Mouse (Mus musculus) midbrain, embryonic 16.5 days (tissue): ENCODE results near the gene Zscan22. TPM values are rescaled to one million over a fixed set of nuclear protein-coding genes. Genes with fewer than 3 reads are reported as not detected.
A peak's percentile ranks its signal among the peaks of the same experiment; 100 is the strongest.
"Not testable (repeated sequence)": the region's sequence is repeated elsewhere in the genome, so short reads cannot be mapped to it uniquely, and the experiment has no call there.

Experiments used
- ATAC-seq: fragments of 200-750 bp; cut with Nextera tagmentation; 2 replicates; pipeline ENCODE4 v1.8.0; 2017; ENCODE audit warnings: moderate TSS enrichment
- H3K27ac ChIP-seq: fragments of 300-500 bp; sonication (generic); 2 replicates; pipeline ENCODE4 v1.5.1; 2014; ENCODE audit warnings: mild to moderate bottlenecking, low read length, mixed read lengths
- H3K27me3 ChIP-seq: fragments of 300-500 bp; sonication (generic); 2 replicates; pipeline ENCODE4 v1.6.1; 2014; ENCODE audit warnings: low read depth, low read length, mixed read lengths; ENCODE audit not compliant: control insufficient read depth, insufficient read depth
- H3K36me3 ChIP-seq: fragments of 300-500 bp; sonication (generic); 2 replicates; pipeline ENCODE4 v1.6.1; 2014; ENCODE audit warnings: mild to moderate bottlenecking, low read length, moderate library complexity, mixed read lengths; ENCODE audit not compliant: control insufficient read depth, insufficient read depth
- H3K4me1 ChIP-seq: fragments of 300-500 bp; sonication (generic); 2 replicates; pipeline ENCODE4 v1.6.1; 2014; ENCODE audit warnings: mild to moderate bottlenecking, low read length, mixed read lengths; ENCODE audit not compliant: control insufficient read depth, insufficient read depth
- H3K4me2 ChIP-seq: fragments of 300-500 bp; sonication (generic); 2 replicates; pipeline ENCODE4 v1.6.1; 2014; ENCODE audit warnings: mild to moderate bottlenecking, low read length, mixed read lengths
- H3K4me3 ChIP-seq: fragments of 300-500 bp; sonication (generic); 2 replicates; pipeline ENCODE4 v1.5.1; 2014; ENCODE audit warnings: low read depth, mild to moderate bottlenecking, low read length, moderate library complexity, mixed read lengths
- H3K9ac ChIP-seq: fragments of 300-500 bp; sonication (generic); 2 replicates; pipeline ENCODE4 v1.6.1; 2014; ENCODE audit warnings: low read depth, low read length, mixed read lengths
- H3K9me3 ChIP-seq: fragments of 300-500 bp; sonication (generic); replicated peaks from 2 replicates; pipeline ENCODE4 v1.6.1; 2014; ENCODE audit warnings: mild to moderate bottlenecking, low read length, mixed read lengths; ENCODE audit not compliant: control insufficient read depth, poor library complexity, severe bottlenecking
- WGBS: fragments of 180-500 bp; shearing (Covaris S2); extraction: QIAGEN DNeasy Blood & Tissue Kit; methylation state at CpG from one replicate; pipeline ENCODE4 v1.1.7; 2014; 5-methylcytosine and 5-hydroxymethylcytosine counted together
- polyA plus RNA-seq: library from polyadenylated mRNA; unstranded; fragments of >200 nt; fragmentation: Nextera tagmentation; extraction: Ambion mirVana; gene quantifications from 2 replicates; pipeline ENCODE4 v1.2.1, GENCODE M21; 2015

Gene Zscan22
- 11.1 and 11.5 TPM in 2 replicates for polyA plus RNA-seq

DNA sequence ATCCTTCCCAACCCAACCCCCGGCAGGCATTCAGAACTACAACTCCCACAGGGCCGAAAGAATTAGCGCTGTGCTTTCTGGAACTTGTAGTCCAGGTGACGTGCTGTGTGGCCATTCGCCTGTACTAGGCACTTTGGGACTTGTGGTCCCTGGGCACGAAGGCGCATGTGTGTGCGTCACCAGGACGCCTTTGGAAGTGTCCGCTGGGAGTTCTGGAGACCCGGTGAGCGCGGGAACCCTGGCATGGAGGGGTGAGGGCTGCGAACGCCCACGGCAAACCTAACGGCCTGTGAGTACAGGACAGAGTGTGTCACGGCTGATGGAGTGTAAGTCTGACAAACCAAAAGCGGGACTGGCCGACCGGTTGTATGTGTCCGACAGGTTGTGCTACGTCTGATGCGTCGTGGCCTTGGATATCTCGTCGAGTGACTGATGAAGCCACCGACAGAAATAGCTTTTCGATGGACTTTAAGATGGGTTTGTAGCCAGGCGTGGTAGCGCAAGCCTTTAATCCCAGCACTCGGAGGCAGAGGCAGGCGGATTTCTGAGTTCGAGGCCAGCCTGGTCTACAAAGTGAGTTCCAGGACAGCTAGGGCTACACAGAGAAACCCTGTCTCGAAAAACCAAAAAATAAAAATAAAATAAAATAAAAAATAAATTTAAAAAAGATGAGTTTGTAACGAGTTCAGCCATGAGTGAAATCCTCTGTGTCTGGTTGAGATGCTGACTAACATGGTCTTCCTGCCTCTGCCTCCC, at the start of gene Zscan22:
Gene Zscan22 (plus strand): TSS at position 161 of the 756 bp plus-strand sequence.
- Histone ChIP-seq H3K9me3 (no peaks in the 10 kb centered on the region), H3K4me2 (peak within 1 kb of the TSS; percentile 58), H3K4me1 (peaks cover 8% of the 10 kb centered on the region), H3K27me3 (no peaks in the 10 kb centered on the region), H3K9ac (peak within 1 kb of the TSS; percentile 78), H3K36me3 (no peaks in the 10 kb centered on the region), H3K27ac (peak within 1 kb of the TSS; percentile 62), H3K4me3 (peak within 1 kb of the TSS; percentile 66)
- ATAC-seq = peak; percentile 99
- 6% methylated on average over 36 of the region's 36 CpGs for WGBS

DNA sequence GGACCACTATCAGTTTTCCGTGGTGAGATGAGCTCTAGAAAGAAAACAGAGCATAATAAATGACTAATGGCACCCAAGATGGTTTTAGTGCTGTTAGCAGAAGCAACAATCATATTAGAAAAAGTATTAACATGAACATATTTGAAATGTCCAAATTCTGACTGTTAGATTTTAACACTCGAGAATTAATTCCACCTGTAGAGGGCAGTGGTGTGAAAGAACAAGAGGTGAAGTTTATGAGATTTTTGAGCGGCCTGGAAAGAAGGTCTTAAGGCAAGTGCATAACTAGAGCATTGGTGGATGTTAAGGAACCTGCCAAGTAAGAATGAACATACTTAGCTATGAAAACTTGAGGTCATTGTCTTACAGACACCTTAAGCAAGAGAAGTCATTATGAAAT, 23.3 kb upstream of the Zscan22 start:
- no peak overlapping the region for H3K4me2 ChIP-seq
- no peaks in the 10 kb centered on the region for H3K27me3 ChIP-seq
- H3K27ac ChIP-seq = no peak overlapping the region
- H3K9ac ChIP-seq = no peak overlapping the region
- no peak for ATAC-seq
- no peaks in the 10 kb centered on the region for H3K4me1 ChIP-seq
- WGBS = 25% methylated on average over 3 of the region's 3 CpGs
- no peaks in the 10 kb centered on the region for H3K36me3 ChIP-seq
- H3K4me3 ChIP-seq = no peak overlapping the region
- H3K9me3 ChIP-seq = peaks cover 3% of the 10 kb centered on the region; the same call in 1 of the 2 replicates

DNA sequence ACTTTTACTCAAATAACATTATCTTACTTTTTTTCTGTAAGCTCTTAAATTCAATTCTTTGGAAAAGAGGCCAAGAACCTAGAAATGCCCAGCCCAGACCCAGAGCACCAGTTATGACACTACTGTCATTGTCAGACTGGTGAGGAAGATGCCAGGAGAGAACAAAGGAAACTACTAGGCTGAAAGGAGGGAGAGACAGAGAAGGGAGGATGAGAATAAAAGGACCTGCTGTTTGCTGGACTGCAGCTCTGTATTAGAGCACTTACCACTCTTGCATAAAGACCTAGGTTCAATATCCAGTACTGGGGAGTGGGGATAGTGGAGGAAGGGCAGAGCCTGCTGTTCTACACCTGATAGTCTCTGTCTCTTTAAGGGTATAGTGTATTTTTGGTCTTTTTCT, 17.6 kb upstream of the Zscan22 start:
- peaks cover 15% of the 10 kb centered on the region for H3K4me1 ChIP-seq
- H3K4me2 ChIP-seq = peak overlapping the region; percentile 71
- H3K27me3 ChIP-seq = no peaks in the 10 kb centered on the region
- peak overlapping the region; percentile 85; the same call in 1 of the 2 replicates for H3K4me3 ChIP-seq
- H3K27ac ChIP-seq = no peak overlapping the region
- peak; percentile 33; the same call in 1 of the 2 replicates for ATAC-seq
- no peaks in the 10 kb centered on the region for H3K9me3 ChIP-seq
- peaks cover 7% of the 10 kb centered on the region for H3K36me3 ChIP-seq
- no peak overlapping the region for H3K9ac ChIP-seq

DNA sequence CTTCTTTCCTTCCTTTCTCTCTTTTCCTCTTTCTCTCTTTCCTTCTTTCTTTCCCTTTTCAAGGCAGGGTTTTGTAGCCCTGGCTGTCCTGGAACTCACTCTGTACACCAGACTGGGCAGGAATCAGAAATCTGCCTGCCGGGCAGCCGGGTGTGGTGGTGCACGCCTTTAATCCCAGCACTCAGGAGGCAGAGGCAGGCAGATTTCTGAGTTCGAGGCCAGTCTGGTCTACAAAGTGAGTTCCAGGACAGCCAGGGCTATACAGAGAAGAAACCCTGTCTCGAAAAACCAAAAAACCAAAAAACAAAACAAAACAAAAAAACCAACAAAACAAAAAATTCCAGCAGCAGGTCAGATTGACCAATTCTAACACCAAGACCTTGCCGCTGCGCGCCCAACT, 17.1 kb upstream of the Zscan22 start:
- peak overlapping the region; percentile 71 for H3K4me2 ChIP-seq
- ATAC-seq = peak; percentile 37
- H3K9ac ChIP-seq = peak overlapping the region; percentile 94
- peak overlapping the region; percentile 63; the same call in 1 of the 2 replicates for H3K27ac ChIP-seq
- not testable (repeated sequence) for H3K9me3 ChIP-seq, H3K36me3 ChIP-seq, H3K27me3 ChIP-seq
- H3K4me3 ChIP-seq = peak overlapping the region; percentile 85
- 42% methylated on average over 8 of the region's 8 CpGs for WGBS
- H3K4me1 ChIP-seq = peaks cover 15% of the 10 kb centered on the region

DNA sequence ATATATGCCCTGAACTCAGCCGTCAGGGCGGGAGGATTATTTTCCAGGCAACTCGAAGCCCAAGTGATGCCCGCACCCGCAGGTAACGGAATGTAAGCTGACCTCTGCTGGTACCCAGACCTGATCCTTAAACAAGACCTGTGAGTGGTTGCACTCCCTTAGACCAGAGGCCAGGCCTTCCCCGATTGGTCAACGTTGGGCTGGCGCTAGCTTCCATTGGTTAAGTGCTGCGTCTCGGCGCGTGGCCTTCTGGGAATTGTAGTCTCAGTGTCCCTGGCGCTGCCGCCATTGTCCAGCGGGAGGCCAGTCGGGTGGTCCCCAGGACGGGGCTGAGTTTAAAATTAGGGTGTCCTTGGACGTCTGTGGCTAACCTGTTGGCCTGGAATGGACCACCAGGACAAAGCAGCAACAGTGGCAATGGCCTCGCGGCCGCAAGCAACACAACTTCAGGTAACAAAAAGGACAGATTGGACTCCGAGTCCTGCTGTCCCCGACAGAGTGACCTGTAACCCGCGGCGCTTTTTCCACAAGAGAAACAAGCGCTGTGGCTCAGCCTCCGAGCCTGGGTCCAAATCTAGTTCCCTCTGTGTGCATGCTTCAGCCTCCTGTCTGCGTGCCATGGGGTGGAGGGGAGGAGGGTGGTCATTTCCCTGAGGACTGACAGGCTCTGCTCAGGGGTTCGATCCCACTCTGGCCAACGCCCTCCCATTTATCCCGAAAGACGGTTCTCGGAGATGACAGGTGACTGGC, 16.5 kb upstream of the Zscan22 start, which contains the start of gene Zfp128:
Gene Zfp128 (plus strand): TSS at position 267 of the 750 bp plus-strand sequence.
- Histone ChIP-seq H3K9me3 (no peaks in the 10 kb centered on the region), H3K9ac (peak within 1 kb of the TSS; percentile 94), H3K27ac (peak within 1 kb of the TSS; percentile 66), H3K4me3 (peak within 1 kb of the TSS; percentile 85), H3K27me3 (no peaks in the 10 kb centered on the region), H3K4me1 (peaks cover 15% of the 10 kb centered on the region), H3K36me3 (peaks cover 13% of the 10 kb centered on the region), H3K4me2 (peak within 1 kb of the TSS; percentile 71)
- peak; percentile 99 for ATAC-seq
- WGBS = under 1% methylated on average over 35 of the region's 35 CpGs

DNA sequence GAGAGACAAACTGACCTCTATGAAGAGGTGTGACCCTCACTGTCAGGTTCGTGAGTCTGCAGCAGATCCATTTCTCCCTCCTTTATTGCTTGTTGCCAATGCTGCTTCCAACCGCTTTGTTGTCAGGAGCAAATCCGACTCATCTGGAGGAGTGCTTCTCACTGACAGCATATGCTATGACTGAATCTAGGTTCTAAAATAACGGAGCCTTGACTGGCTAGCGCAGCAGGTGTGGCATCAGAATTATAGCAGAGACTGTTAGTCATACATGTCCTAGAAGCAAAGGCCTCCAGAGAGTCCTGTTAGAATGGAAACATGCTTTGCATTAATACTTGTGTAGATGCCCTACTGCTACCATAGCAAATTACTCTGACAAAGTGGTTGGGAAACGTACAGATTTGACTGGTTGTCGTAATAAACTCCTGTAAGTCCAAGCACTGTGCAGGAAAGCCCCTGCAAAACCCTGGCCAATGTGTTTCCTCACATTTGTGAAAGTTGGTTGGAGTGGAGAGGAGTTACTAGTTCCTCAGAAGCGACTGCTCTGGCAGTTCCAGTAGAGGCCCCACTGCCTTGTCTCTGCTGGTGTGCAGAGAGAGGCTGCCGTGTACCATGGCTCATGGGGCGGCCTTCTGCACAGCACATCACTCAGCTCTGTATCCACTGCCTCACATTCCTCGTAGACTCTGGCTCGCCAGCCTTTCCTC, 10.9 kb upstream of the Zscan22 start:
- WGBS = 93% methylated on average over 12 of the region's 12 CpGs

DNA sequence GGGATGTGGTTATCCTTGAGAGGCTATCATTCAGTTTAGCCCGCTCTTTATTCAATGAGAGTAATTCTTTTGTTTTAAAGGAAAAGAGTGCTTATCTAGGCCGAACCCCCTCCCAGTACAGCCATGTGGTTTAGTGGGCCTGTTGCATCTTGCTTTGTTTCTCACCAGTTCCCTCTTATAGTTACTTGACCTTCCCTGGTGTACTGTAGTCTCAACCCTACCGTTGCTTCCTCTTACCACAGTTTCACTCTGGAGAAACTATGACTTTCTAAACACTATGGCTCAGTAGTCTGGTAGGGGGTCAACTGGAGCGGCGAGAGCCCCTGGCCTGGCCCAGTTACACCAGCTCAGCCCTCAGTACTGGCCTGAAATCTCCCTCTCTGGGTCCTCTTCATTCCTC, 10.0 kb upstream of the Zscan22 start:
- 94% methylated on average over 5 of the region's 5 CpGs for WGBS

More for the DNA sequence above, 10.9 kb upstream of the Zscan22 start:
- Histone ChIP-seq H3K4me1 (peaks cover 9% of the 10 kb centered on the region; the same call in 1 of the 2 replicates), H3K36me3 (peaks cover 53% of the 10 kb centered on the region), H3K4me3 (no peak overlapping the region), H3K4me2 (no peak overlapping the region), H3K27ac (no peak overlapping the region), H3K9me3 (no peaks in the 10 kb centered on the region), H3K9ac (no peak overlapping the region), H3K27me3 (no peaks in the 10 kb centered on the region)
- ATAC-seq = no peak

DNA sequence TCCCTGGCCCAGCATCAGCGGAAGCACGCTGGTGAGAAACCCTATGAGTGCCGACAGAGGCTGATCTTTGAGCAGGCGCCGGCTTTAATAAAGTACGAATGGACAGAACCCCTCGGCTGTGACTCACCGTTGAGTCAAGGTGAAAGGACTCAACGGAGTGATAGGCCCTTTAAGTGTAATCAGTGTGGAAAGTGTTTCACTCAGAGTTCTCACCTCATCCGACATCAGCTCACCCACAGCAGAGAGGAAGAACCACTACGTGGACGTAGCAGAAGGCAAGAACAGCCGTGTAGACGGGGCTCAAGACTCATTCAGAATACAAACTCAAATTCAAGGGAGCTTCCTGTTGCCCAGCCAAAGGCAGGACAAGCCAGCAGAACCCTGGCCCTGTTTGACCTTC, 6.7 kb upstream of the Zscan22 start:
- no peaks in the 10 kb centered on the region for H3K9me3 ChIP-seq
- no peak for ATAC-seq
- peaks cover 45% of the 10 kb centered on the region for H3K36me3 ChIP-seq
- no peak overlapping the region for H3K27ac ChIP-seq
- no peak overlapping the region for H3K9ac ChIP-seq
- H3K4me3 ChIP-seq = no peak overlapping the region
- WGBS = 96% methylated on average over 14 of the region's 14 CpGs
- no peaks in the 10 kb centered on the region for H3K27me3 ChIP-seq
- H3K4me1 ChIP-seq = no peaks in the 10 kb centered on the region
- H3K4me2 ChIP-seq = no peak overlapping the region

More for the DNA sequence above, 10.0 kb upstream of the Zscan22 start:
- Histone ChIP-seq H3K27ac (no peak overlapping the region), H3K36me3 (peaks cover 58% of the 10 kb centered on the region), H3K4me2 (no peak overlapping the region), H3K27me3 (no peaks in the 10 kb centered on the region), H3K9ac (no peak overlapping the region), H3K4me1 (0 out of 2 replicates have a peak, but pooled peaks cover 3% of the 10 kb centered on the region), H3K9me3 (no peaks in the 10 kb centered on the region), H3K4me3 (no peak overlapping the region)
- ATAC-seq = no peak
